Mouse (Mus musculus): ENCODE measurements at regions not wholly inside any gene's neighbourhood (a gene's known extent, or its start where the extent isn't known, plus 50 kb on each side); places are given as distances from the start of the nearest gene placed in this dataset.

DNA sequence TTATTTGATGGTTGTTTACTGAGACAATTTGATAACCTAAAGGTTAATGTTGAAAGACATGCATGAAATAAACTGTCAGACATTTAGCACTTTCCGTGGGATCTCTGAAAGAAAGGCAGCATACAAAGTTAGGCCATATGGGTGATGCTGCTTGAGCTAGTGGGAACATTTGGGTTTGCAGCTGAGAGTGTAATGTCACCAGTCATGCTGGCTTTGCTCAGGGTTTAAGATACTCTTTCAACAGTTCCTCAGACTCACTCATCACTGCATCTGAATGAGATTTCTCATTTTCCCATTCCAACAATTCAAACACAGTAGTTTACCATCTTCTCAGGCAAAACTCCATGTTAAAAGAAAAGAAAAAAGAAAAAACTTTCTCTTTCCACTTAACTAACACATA is 522.3 kb downstream of the Pdzph1 start:
- TF ChIP-seq CTCF (IDR thresholded peaks at IDR 0.05; ENCODE audit: borderline replicate concordance, extremely low read depth, insufficient read depth, insufficient read length) (no peak), POLR2A (IDR thresholded peaks at IDR 0.05; ENCODE audit: borderline replicate concordance, extremely low read depth, insufficient read depth, insufficient read length, poor library complexity, severe bottlenecking) (no peak)
